Mouse (Mus musculus): Measurements from ENCODE around the gene 1700029H14Rik. TPM values are rescaled to one million over a fixed set of nuclear protein-coding genes. Genes with fewer than 3 reads are reported as not detected.

Gene 1700029H14Rik
- polyA plus RNA-seq, 1 experiment from 2014 or later, result not detected

- Histone ChIP-seq H3K27ac (ENCODE audit: low read depth) (no peak overlapping the region), H3K27me3 (replicated peaks; ENCODE audit: control insufficient read depth, insufficient read depth, low read length) (no peaks in the 10 kb centered on the region), H3K4me1 (replicated peaks; ENCODE audit: control insufficient read depth, insufficient read depth, low read length) (peaks cover 34% of the 10 kb centered on the region), H3K9me3 (ENCODE audit: control insufficient read depth, low read length) (no peaks in the 10 kb centered on the region), H3K9ac (ENCODE audit: low read length) (no peak overlapping the region), H3K4me2 (ENCODE audit: low read length) (no peak overlapping the region), H3K4me3 (ENCODE audit: low read depth, low read length) (no peak overlapping the region), H3K36me3 (ENCODE audit: control insufficient read depth, insufficient read depth, low read length) (no peaks in the 10 kb centered on the region)
- ATAC-seq (replicated peaks; ENCODE audit: low FRiP score, low TSS enrichment, low read depth) (no peak), DNase-seq (ENCODE audit: low spot score) (no peak)
- 58% methylated on average over 6 of the region's 6 CpGs for WGBS
Measured at GRCm38 (mm10) chr8:13520349-13520748, 41.9 kb downstream of the 1700029H14Rik start.

GRCm38 (mm10) chr8:13519503-13519902 lies 42.8 kb downstream of the 1700029H14Rik start:
- H3K27ac ChIP-seq (ENCODE audit: low read depth), result no peak overlapping the region
- H3K4me3 ChIP-seq (ENCODE audit: low read depth, low read length), result no peak overlapping the region
- H3K4me1 ChIP-seq (replicated peaks; ENCODE audit: control insufficient read depth, insufficient read depth, low read length), result peaks cover 34% of the 10 kb centered on the region
- ATAC-seq (replicated peaks; ENCODE audit: low FRiP score, low TSS enrichment, low read depth) (no peak), DNase-seq (ENCODE audit: low spot score) (no peak)
- no peak overlapping the region for H3K4me2 ChIP-seq (ENCODE audit: low read length)
- no peak overlapping the region for H3K9ac ChIP-seq (ENCODE audit: low read length)
- no peaks in the 10 kb centered on the region for H3K9me3 ChIP-seq (ENCODE audit: control insufficient read depth, low read length)
- 53% methylated on average over 9 of the region's 9 CpGs for WGBS
- H3K27me3 ChIP-seq (replicated peaks; ENCODE audit: control insufficient read depth, insufficient read depth, low read length), result no peaks in the 10 kb centered on the region
- H3K36me3 ChIP-seq (ENCODE audit: control insufficient read depth, insufficient read depth, low read length), result no peaks in the 10 kb centered on the region

GRCm38 (mm10) chr8:13517284-13517781 lies 44.9 kb downstream of the 1700029H14Rik start:
- no peak for ATAC-seq (replicated peaks; ENCODE audit: low FRiP score, low TSS enrichment, low read depth)
- DNase-seq (ENCODE audit: low spot score), result no peak
- Histone ChIP-seq H3K9me3 (ENCODE audit: control insufficient read depth, low read length) (no peaks in the 10 kb centered on the region), H3K4me2 (ENCODE audit: low read length) (no peak overlapping the region), H3K4me1 (replicated peaks; ENCODE audit: control insufficient read depth, insufficient read depth, low read length) (peaks cover 37% of the 10 kb centered on the region), H3K27me3 (replicated peaks; ENCODE audit: control insufficient read depth, insufficient read depth, low read length) (no peaks in the 10 kb centered on the region), H3K36me3 (ENCODE audit: control insufficient read depth, insufficient read depth, low read length) (no peaks in the 10 kb centered on the region), H3K4me3 (ENCODE audit: low read depth, low read length) (no peak overlapping the region), H3K27ac (ENCODE audit: low read depth) (no peak overlapping the region), H3K9ac (ENCODE audit: low read length) (no peak overlapping the region)
- WGBS, result 89% methylated on average over 6 of the region's 6 CpGs

- Histone ChIP-seq H3K4me3 (ENCODE audit: low read depth, low read length) (no peak overlapping the region), H3K27me3 (replicated peaks; ENCODE audit: control insufficient read depth, insufficient read depth, low read length) (no peaks in the 10 kb centered on the region), H3K27ac (ENCODE audit: low read depth) (no peak overlapping the region), H3K4me2 (ENCODE audit: low read length) (no peak overlapping the region), H3K9ac (ENCODE audit: low read length) (no peak overlapping the region), H3K36me3 (ENCODE audit: control insufficient read depth, insufficient read depth, low read length) (no peaks in the 10 kb centered on the region), H3K4me1 (replicated peaks; ENCODE audit: control insufficient read depth, insufficient read depth, low read length) (peaks cover 40% of the 10 kb centered on the region), H3K9me3 (ENCODE audit: control insufficient read depth, low read length) (no peaks in the 10 kb centered on the region)
- WGBS, result 58% methylated on average over 5 of the region's 5 CpGs
- ATAC-seq (replicated peaks; ENCODE audit: low FRiP score, low TSS enrichment, low read depth) (no peak), DNase-seq (ENCODE audit: low spot score) (no peak)
Measured at GRCm38 (mm10) chr8:13516728-13517127, 45.5 kb downstream of the 1700029H14Rik start.

- Histone ChIP-seq H3K9ac (ENCODE audit: low read length) (no peak overlapping the region), H3K36me3 (ENCODE audit: control insufficient read depth, insufficient read depth, low read length) (no peaks in the 10 kb centered on the region), H3K4me3 (ENCODE audit: low read depth, low read length) (no peak overlapping the region), H3K27me3 (replicated peaks; ENCODE audit: control insufficient read depth, insufficient read depth, low read length) (no peaks in the 10 kb centered on the region), H3K9me3 (ENCODE audit: control insufficient read depth, low read length) (no peaks in the 10 kb centered on the region), H3K27ac (ENCODE audit: low read depth) (no peak overlapping the region), H3K4me1 (replicated peaks; ENCODE audit: control insufficient read depth, insufficient read depth, low read length) (peaks cover 34% of the 10 kb centered on the region), H3K4me2 (ENCODE audit: low read length) (no peak overlapping the region)
- 45% methylated on average over 7 of the region's 7 CpGs for WGBS
- DNase-seq (ENCODE audit: low spot score) (no peak), ATAC-seq (replicated peaks; ENCODE audit: low FRiP score, low TSS enrichment, low read depth) (no peak)
Measured at GRCm38 (mm10) chr8:13516011-13516442, 46.2 kb downstream of the 1700029H14Rik start.

GRCm38 (mm10) chr8:13513556-13514370 lies 48.5 kb downstream of the 1700029H14Rik start:
- 82% methylated on average over 5 of the region's 5 CpGs for WGBS
- H3K4me2 ChIP-seq (ENCODE audit: low read length), result no peak overlapping the region
- H3K27ac ChIP-seq (ENCODE audit: low read depth), result no peak overlapping the region
- DNase-seq (ENCODE audit: low spot score), result no peak
- peaks cover 23% of the 10 kb centered on the region for H3K4me1 ChIP-seq (replicated peaks; ENCODE audit: control insufficient read depth, insufficient read depth, low read length)
- H3K27me3 ChIP-seq (replicated peaks; ENCODE audit: control insufficient read depth, insufficient read depth, low read length), result no peaks in the 10 kb centered on the region
- no peak overlapping the region for H3K9ac ChIP-seq (ENCODE audit: low read length)
- H3K9me3 ChIP-seq (ENCODE audit: control insufficient read depth, low read length), result no peaks in the 10 kb centered on the region
- H3K36me3 ChIP-seq (ENCODE audit: control insufficient read depth, insufficient read depth, low read length), result no peaks in the 10 kb centered on the region
- ATAC-seq (replicated peaks; ENCODE audit: low FRiP score, low TSS enrichment, low read depth), result no peak
- H3K4me3 ChIP-seq (ENCODE audit: low read depth, low read length), result no peak overlapping the region

GRCm38 (mm10) chr8:13512677-13513076 lies 49.6 kb downstream of the 1700029H14Rik start:
- Histone ChIP-seq H3K4me3 (ENCODE audit: low read depth, low read length) (no peak overlapping the region), H3K4me1 (replicated peaks; ENCODE audit: control insufficient read depth, insufficient read depth, low read length) (peaks cover 23% of the 10 kb centered on the region), H3K27me3 (replicated peaks; ENCODE audit: control insufficient read depth, insufficient read depth, low read length) (no peaks in the 10 kb centered on the region), H3K36me3 (ENCODE audit: control insufficient read depth, insufficient read depth, low read length) (no peaks in the 10 kb centered on the region), H3K4me2 (ENCODE audit: low read length) (no peak overlapping the region), H3K9me3 (ENCODE audit: control insufficient read depth, low read length) (no peaks in the 10 kb centered on the region), H3K9ac (ENCODE audit: low read length) (no peak overlapping the region), H3K27ac (ENCODE audit: low read depth) (no peak overlapping the region)
- no peak for DNase-seq (ENCODE audit: low spot score)
- WGBS, result 34% methylated on average over 6 of the region's 6 CpGs
- ATAC-seq (replicated peaks; ENCODE audit: low FRiP score, low TSS enrichment, low read depth), result no peak

- Histone ChIP-seq H3K4me2 (ENCODE audit: low read length) (no peak overlapping the region), H3K9me3 (ENCODE audit: control insufficient read depth, low read length) (no peaks in the 10 kb centered on the region), H3K27me3 (replicated peaks; ENCODE audit: control insufficient read depth, insufficient read depth, low read length) (no peaks in the 10 kb centered on the region), H3K4me3 (ENCODE audit: low read depth, low read length) (no peak overlapping the region), H3K9ac (ENCODE audit: low read length) (no peak overlapping the region), H3K4me1 (replicated peaks; ENCODE audit: control insufficient read depth, insufficient read depth, low read length) (peaks cover 22% of the 10 kb centered on the region), H3K27ac (ENCODE audit: low read depth) (no peak overlapping the region), H3K36me3 (ENCODE audit: control insufficient read depth, insufficient read depth, low read length) (no peaks in the 10 kb centered on the region)
- ATAC-seq (replicated peaks; ENCODE audit: low FRiP score, low TSS enrichment, low read depth) (no peak), DNase-seq (ENCODE audit: low spot score) (no peak)
- 78% methylated on average over 5 of the region's 5 CpGs for WGBS
Measured at GRCm38 (mm10) chr8:13512016-13512415, 50.2 kb downstream of the 1700029H14Rik start.
